Mouse (Mus musculus): ENCODE measurements around the gene Cmpk1.
A peak's percentile ranks its signal among the peaks of the same experiment; 100 is the strongest.

DNA sequence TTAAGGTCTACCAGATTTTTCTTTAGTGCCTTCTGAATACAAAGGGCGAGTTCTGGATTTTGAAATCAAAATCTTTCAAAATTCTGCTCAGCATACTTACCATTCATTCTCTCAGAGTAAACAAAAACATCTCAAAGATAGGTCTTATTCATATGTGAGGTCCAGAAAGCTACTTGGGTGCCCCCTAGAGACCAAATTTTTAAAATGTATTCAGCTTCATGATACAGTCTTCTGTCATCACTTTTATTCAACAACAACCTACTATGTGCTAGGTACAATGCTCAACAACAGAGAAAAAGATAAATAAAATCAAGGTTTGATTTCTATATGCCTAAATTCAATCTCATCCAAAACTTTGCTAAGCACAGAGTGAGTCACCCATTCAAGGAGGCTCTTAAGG lies 4.0 kb downstream of the Cmpk1 start:
- TF ChIP-seq POLR2A (IDR thresholded peaks at IDR 0.05; ENCODE audit: borderline replicate concordance, extremely low read depth, low read depth, low read length) (no peak), CTCF (IDR thresholded peaks at IDR 0.05; ENCODE audit: insufficient read depth, low read length) (peak; percentile 11; the same call in 1 of the 2 replicates)

Measured in lung, adult 2 months (tissue).